Mouse (Mus musculus): ENCODE measurements around the gene Ptbp1. TPM values are rescaled to one million over a fixed set of nuclear protein-coding genes. Genes with fewer than 3 reads are reported as not detected.

Gene Ptbp1
- total RNA-seq, 1 experiment from 2014 or later = 165 TPM

DNA sequence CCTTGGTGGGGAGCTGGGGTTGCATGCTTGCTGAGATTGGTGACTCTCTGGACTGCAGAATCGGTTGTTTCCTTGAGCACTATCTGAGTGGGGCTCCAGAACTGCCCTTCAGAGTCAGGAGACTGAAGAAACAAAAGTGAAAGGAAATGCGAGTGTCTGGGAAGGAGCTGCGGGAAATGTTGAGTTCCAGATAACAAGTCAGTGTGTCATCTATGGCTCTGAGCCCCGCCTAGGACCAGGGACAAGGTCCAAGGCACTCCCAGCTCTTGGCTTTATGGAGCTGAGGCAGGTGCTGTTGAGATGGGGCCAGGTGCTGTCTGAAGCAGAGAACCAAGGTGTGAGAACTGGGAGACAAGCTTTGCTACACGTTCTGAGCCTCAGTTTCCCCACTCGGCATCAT, 29.8 kb upstream of the Ptbp1 start:
- peak in 1 of 2 experiments; percentile 24; a peak in 1 of 4 replicates for ATAC-seq (replicated peaks in 1 of 2; ENCODE audit: insufficient read depth in 1 of 2, low FRiP score in 2 of 2, low TSS enrichment in 1 of 2, low read depth in 1 of 2, poor library complexity in 2 of 2, severe bottlenecking in 2 of 2)

DNA sequence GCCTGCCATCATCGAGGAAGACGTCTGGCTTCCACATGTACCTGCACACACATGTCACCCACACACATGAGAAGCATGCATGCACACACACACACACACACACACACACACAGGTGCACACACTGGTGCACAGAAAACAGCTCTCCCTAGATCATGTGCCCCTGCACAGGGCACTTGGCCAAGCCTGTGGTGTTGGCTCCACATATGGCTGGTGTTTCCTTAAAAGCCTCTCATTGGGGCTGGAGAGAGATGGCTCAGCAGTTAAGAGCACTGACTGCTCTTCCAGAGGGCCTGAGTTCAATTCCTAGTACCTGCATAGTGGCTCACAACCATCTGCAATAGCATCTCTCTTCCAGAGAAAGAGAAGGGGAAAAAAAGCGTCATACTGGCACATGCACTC, 22.6 kb upstream of the Ptbp1 start:
- peak; percentile 52 to 55; a peak in 2 of 4 replicates for ATAC-seq (replicated peaks in 1 of 2; ENCODE audit: insufficient read depth in 1 of 2, low FRiP score in 2 of 2, low TSS enrichment in 1 of 2, low read depth in 1 of 2, poor library complexity in 2 of 2, severe bottlenecking in 2 of 2)

DNA sequence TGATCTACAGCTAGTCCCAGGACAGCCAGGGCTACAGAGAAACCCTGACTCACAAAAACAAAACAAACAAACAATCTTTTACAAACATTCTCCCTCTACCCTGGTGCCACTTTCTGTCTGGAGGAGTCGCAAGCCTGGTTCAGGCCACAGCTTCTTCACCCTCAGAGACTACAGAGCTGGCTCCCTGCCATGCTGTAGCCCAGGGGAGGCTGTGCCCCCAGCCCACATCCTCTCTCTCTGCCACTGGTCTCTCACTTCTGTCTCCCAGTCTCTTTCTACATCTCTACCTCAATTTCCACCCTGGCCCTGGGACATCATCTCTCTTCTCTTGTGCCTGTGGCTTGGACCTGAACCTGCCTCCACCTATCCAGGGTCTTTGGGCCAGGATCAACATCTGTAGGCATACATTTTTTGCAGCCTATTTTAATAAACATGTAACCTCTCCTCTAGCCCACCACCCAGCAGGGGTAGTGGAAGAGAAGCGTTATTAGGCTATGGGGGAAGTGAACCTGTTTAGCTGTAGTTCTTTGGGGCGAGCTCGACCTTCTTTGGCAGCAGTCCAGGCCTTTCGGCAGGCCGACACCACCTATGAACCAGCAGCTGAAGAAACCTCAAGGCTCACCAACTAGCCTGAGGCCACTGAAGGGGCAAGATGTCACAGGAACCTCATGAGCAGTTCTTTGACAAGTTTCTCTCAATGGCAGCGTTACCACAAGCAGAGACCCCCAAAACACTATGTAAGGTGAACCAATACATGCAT, 22.0 kb upstream of the Ptbp1 start:
- ATAC-seq (replicated peaks in 1 of 2; ENCODE audit: insufficient read depth in 1 of 2, low FRiP score in 2 of 2, low TSS enrichment in 1 of 2, low read depth in 1 of 2, poor library complexity in 2 of 2, severe bottlenecking in 2 of 2) = peak in 1 of 2 experiments; percentile 47; a peak in 2 of 4 replicates

DNA sequence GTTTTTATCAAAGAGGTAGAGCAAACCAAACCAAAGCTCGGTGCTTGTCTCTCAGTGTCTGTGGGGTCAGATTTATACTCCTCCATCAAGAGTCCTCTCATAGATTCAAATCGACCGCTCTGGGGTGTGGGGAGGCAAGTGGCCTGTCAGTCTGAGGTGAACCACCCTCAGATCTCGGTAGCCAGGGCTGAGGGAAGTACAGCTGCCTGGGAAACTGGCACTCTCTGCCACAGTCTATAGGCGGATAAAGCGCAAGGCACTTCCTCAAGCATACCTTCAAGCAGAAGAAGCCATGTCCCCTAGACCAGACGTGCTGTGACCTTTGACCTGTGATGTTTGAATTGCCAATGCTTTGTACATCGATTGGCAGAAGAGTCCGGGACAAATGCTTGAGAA, 21.4 kb upstream of the Ptbp1 start:
- ATAC-seq (replicated peaks in 1 of 2; ENCODE audit: insufficient read depth in 1 of 2, low FRiP score in 2 of 2, low TSS enrichment in 1 of 2, low read depth in 1 of 2, poor library complexity in 2 of 2, severe bottlenecking in 2 of 2) = peak; percentile 33 to 40; a peak in 3 of 4 replicates

DNA sequence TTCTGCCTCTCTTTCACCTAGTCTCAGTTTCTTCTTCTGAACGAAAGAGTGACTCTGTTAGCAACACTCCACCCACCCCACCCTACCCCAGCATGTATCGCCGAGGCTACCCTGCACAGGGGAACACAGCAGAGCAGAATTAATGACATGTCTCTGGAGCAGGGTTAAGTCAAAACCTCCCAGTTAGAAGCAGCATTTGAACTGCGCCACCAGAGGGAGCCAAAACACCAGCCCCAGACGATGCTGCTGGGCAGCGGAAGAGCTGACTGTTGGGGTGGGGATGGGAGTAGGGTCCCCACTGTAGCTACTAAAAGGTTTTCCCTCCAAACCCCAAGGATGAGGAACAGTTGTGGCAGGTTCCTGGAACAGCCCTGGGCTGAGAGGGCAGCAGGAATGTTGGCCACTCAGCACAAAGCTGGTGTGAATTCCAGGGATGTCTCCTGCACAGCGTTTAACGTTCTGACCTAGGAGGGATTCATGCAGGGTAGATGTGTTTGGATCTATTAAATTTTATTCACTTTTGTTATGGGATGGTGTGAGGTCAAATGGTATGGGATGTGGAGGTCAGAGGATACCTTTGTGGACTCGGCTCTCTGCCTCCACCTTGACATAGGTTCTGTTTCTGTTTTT, 19.3 kb upstream of the Ptbp1 start:
- peak; percentile 6 to 50; a peak in 2 of 4 replicates for ATAC-seq (replicated peaks in 1 of 2; ENCODE audit: insufficient read depth in 1 of 2, low FRiP score in 2 of 2, low TSS enrichment in 1 of 2, low read depth in 1 of 2, poor library complexity in 2 of 2, severe bottlenecking in 2 of 2)

DNA sequence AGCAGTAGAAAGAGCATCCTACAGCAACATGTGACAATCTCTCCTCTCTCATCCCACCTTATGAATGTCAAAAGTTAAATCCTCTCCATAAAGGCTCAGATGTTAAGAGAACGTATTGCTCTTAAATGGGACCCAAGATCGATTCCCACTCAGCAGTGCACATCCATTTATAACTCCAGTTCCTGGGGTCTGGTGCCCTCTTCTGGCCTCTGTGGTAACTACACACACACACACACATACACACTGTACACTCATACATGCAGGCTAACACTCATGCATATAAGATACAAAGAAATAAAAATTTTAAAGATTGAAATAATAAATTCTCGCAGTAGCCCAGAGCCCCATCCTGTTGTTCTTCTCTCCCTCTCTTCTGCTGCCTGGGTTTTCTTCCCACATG, 17.3 kb upstream of the Ptbp1 start:
- ATAC-seq (replicated peaks in 1 of 2; ENCODE audit: insufficient read depth in 1 of 2, low FRiP score in 2 of 2, low TSS enrichment in 1 of 2, low read depth in 1 of 2, poor library complexity in 2 of 2, severe bottlenecking in 2 of 2) = no peak

DNA sequence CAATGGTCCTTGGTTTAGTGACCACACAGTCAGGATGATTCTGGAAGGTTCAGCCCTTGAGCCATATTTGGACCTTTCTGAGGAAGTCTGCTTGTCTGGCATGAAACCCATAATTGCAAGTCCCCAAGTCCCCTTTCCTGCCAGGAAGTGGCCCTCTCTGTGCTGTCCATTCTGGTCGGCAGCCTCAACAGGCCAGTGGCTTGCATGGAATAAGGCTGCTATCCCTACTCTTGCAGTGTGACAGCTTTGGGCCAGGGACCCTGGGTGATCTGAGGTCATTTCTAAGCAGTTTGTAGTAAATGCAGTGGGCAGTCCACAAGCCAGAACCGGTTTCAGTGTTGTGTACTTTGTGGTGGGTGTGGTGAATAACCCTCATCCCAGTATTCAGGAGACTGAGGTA, 16.1 kb upstream of the Ptbp1 start:
- no peak for ATAC-seq (replicated peaks in 1 of 2; ENCODE audit: insufficient read depth in 1 of 2, low FRiP score in 2 of 2, low TSS enrichment in 1 of 2, low read depth in 1 of 2, poor library complexity in 2 of 2, severe bottlenecking in 2 of 2)

DNA sequence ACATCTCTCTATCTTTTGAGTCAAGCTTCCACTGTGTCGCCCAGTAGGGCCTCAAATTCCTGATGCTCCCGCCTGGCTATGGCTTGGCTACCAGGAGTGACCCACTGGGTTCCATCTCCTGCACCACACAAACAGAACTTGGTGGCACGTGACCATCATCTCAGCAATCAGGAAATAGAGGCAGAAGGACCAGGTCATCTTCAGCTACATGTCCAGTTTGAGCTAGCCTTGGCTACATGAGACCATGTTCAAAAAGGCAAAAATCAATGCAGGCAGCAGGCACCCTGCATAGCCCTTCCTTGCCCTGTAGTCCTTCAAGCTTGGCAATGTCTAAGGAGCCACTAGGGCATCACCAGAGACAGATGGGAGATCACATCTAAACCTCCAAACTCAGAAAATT, 14.1 kb upstream of the Ptbp1 start:
- no peak for ATAC-seq (replicated peaks in 1 of 2; ENCODE audit: insufficient read depth in 1 of 2, low FRiP score in 2 of 2, low TSS enrichment in 1 of 2, low read depth in 1 of 2, poor library complexity in 2 of 2, severe bottlenecking in 2 of 2)

DNA sequence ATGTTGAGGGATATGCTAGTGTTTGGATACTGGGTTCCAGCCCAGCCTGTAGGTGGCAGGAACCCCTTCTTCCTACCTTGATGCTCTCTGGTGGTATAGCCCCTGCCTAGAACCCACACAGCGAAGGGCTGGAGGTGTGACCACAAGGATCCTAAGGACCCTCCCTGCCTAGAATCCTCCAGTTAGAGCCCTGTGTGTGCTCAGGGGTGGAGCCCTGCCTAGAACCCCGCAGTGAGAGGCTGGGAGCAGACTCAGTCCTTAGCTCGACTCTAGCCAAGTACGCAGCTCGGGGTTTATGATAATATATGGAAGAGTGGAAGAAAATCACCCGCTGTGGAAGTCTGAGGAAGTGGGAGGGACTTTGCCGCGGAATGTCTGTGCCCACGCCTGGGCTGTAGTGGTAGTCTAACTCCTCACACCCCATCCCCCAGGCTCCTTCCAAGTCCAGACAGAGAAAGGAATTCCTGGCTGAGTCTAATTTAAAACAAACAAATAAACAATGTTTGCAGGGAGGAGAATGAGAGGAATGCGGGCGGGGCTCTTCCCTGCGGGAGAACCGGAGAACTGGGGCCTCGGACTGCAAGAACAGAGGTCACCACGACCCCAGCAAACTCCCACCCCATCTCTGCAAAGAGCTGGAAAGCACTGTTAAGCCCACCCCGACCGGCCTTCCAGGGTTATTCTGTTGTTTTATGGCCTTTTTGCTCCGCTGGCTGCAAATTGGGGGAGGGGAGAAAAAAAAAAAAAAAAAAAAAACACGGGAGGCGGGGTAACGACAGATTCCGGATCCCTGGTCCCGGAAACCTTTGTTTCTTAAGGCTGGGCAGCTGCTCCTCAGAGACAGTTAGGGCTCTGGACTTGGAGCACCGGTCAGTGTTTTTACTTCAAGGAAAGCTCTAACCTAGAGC, 13.3 kb upstream of the Ptbp1 start:
- peak; percentile 69 to 87 for ATAC-seq (replicated peaks in 1 of 2; ENCODE audit: insufficient read depth in 1 of 2, low FRiP score in 2 of 2, low TSS enrichment in 1 of 2, low read depth in 1 of 2, poor library complexity in 2 of 2, severe bottlenecking in 2 of 2)

DNA sequence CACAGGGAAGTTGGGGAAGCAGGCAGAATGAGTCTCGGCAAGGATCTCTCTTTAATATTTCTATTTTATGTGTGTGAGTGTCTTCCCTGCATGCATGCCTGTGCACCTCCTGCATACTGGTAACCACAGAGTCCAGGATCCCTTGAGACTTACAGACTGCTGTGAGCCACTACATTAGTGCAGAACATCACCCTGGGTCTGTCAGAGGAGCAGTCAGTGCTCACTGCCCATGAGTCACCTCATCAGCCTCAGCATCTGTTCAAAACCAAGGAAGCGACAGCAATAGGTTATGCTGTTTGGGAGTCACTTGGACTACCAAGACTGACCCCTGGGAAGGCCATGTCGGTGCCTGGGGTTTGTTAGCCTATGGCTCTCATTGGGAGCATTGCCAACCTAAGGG, 11.9 kb upstream of the Ptbp1 start:
- ATAC-seq (replicated peaks in 1 of 2; ENCODE audit: insufficient read depth in 1 of 2, low FRiP score in 2 of 2, low TSS enrichment in 1 of 2, low read depth in 1 of 2, poor library complexity in 2 of 2, severe bottlenecking in 2 of 2) = no peak

DNA sequence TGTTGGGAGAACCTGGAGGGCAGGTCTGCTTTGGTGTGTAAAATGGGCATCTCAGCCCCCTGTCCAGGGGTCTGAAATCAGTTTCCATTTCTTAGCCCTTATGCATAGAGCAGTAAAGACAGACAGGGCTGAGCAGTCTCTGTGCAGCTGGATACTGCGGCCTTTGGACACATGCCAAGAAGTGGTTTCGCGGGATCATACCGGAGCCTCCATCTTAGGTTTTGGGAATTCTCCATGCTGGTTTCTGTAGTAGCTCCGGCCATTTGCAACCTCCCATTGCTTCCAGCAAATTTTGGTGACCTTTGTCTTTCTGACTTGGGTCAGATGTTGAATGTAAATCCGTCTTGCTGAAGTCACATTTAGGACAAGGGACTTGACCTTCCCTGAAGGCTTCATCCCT, 10.8 kb upstream of the Ptbp1 start:
- no peak for ATAC-seq (replicated peaks in 1 of 2; ENCODE audit: insufficient read depth in 1 of 2, low FRiP score in 2 of 2, low TSS enrichment in 1 of 2, low read depth in 1 of 2, poor library complexity in 2 of 2, severe bottlenecking in 2 of 2)

DNA sequence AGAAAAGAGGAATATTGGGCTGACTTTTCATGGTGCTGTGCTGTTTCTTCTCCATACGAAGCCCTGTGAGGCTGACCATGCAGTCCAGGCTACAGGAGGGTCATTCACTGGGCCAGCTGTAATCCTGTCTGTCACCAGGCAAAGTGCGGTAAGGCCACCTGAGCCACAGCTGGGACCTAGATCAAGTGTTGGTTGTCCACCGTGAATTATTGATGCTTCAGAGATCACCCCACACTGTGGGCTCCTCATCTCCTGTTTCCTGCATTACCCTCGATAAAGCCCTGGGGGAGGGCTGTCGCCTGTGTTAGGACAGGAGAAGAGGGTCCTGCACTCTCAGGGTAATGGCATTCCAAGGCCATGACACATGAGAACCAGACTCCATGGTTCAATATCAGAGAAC, 7.7 kb upstream of the Ptbp1 start:
- ATAC-seq (replicated peaks in 1 of 2; ENCODE audit: insufficient read depth in 1 of 2, low FRiP score in 2 of 2, low TSS enrichment in 1 of 2, low read depth in 1 of 2, poor library complexity in 2 of 2, severe bottlenecking in 2 of 2) = no peak

DNA sequence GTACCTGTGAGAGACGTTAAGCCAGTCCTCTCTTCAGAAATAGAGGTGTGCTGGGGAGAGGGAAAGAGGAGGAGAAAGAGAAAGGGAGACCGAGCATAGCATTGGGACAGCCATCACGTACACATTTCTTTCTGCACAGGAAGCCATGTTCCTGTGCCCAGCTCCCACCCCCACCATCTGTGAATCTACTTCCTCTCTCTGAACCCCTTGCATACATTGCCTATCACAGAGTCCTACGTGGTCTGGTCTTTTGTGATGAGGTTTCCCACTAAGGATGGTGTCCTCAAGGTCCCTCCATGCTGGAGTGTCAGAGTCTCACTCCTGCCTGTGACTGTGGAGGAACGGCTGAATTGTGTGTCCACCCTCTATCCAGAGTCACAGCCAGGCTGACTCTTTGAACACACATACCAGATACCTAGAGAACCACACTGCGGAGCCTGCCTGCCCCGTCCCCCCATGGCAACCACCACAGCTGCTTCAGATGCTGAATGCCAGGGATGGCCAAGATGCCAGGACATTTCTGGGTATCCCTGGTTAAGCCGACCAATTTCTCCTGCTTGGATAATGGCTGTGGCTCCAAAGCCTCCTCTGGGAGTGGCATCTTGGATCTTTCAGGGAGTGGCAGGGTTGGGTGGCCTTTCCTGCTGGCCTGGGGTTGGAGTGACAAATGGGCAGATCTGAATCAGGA, 4.1 kb upstream of the Ptbp1 start:
- ATAC-seq (replicated peaks in 1 of 2; ENCODE audit: insufficient read depth in 1 of 2, low FRiP score in 2 of 2, low TSS enrichment in 1 of 2, low read depth in 1 of 2, poor library complexity in 2 of 2, severe bottlenecking in 2 of 2) = peak in 1 of 2 experiments; percentile 21; a peak in 1 of 4 replicates

DNA sequence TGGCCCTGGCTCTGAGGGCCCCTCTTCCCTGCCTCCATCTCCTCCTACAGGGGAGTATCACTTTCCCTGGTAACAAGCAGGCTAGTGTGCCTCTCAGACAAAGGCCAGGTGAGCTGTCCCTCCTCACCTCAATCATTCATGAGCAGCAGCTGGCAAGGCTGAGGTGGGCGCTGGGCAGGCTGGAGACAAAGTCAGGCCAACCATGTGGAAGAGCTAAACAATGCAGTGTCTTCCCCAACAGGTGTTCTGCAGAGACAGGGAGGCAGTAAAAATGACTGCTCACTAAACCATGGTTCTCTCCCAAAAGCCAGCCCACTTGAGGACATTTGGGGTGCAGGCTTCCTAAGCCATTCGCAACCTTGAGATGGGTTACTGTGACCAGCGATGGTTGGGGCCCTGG, 2.6 kb upstream of the Ptbp1 start:
- no peak for ATAC-seq (replicated peaks in 1 of 2; ENCODE audit: insufficient read depth in 1 of 2, low FRiP score in 2 of 2, low TSS enrichment in 1 of 2, low read depth in 1 of 2, poor library complexity in 2 of 2, severe bottlenecking in 2 of 2)

DNA sequence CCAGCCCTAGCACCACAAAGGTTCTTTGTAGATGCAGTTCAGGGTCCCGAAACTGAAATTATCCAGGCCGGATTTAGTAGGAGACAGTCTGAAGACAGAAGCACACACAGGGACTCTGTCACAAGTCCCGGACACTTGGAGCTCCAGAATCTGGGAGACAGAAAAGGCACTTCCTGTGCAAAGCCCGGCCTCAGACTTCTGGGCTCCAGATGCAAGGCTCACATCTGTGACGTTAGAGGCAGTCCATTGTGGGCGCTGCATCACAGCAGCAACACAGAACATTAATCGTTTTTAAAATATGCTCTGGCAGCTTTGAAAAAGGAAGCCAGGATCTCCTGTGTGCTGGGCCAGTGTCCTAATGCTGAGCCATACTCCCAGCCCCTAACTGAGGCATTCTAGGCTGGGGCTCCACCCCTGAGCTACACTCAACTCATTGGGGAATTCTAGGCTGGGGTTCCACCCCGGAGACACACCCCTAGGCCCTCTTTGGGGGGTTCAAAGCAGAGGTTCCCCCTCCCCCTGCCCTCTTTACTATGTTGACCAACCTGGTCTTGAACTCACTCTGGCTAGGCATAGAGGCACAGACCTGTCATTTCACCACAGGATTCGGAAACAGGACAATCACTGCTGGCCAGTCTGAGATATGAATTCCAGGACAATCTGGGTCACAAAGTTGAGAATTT, 2.0 kb upstream of the Ptbp1 start:
- no peak for ATAC-seq (replicated peaks in 1 of 2; ENCODE audit: insufficient read depth in 1 of 2, low FRiP score in 2 of 2, low TSS enrichment in 1 of 2, low read depth in 1 of 2, poor library complexity in 2 of 2, severe bottlenecking in 2 of 2)

DNA sequence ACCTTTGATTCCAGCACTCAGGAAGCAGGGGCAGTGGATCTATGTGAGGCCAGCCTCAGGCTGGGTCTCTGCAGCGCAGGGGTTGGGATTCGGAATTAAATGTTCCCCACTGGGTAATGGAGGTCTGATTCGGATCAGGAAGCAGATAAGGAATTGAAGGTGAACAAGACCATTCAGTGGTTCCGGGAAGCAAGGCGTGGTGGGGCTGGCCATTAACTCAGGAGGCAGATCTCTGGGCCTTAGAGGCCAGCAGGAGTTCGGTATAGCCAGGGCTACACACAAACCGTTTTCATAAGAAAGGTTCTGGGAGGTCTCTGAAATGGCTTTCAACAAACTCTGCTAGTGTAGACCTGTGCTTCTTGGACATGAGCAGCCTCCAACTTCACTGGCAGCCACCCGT, 1.4 kb upstream of the Ptbp1 start:
- ATAC-seq (replicated peaks in 1 of 2; ENCODE audit: insufficient read depth in 1 of 2, low FRiP score in 2 of 2, low TSS enrichment in 1 of 2, low read depth in 1 of 2, poor library complexity in 2 of 2, severe bottlenecking in 2 of 2) = no peak

DNA sequence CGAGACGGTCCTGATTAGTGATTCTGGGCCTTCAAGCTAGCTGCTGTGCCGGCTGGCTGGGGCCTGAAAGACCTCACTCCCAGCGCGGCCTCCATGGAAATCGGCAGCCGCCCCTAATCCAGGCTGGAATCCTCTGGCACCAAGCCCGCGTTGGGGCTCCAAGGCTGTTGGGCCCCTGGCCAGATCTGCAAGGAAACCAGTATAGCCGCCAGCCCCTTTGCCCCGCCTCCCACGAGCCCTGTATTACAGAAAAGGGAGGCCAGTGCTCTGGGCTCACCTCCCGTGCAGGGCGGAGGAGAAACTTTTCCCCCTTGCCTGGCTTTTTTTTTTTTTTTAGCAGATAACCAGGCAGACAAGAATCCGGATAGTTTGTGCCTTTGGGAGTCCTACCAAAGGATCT, 835 bp upstream of the Ptbp1 start:
- no peak for ATAC-seq (replicated peaks in 1 of 2; ENCODE audit: insufficient read depth in 1 of 2, low FRiP score in 2 of 2, low TSS enrichment in 1 of 2, low read depth in 1 of 2, poor library complexity in 2 of 2, severe bottlenecking in 2 of 2)

Data from hematopoietic stem cell, adult 5-6 weeks (primary cell).